Mouse (Mus musculus) G1E (cell line): ENCODE results near the gene Efs.

ENCODE experiments used
- CTCF ChIP-seq: IDR thresholded peaks from 2 replicates; pipeline ENCODE4 v1.5.1; 2012; ENCODE audit warnings: low read depth, low read length, inconsistent platforms, mixed read lengths
- GATA1 ChIP-seq: IDR thresholded peaks from 2 replicates; pipeline ENCODE4 v1.6.1; 2012; ENCODE audit warnings: borderline replicate concordance, low read length, inconsistent platforms, mixed read lengths
- GATA2 ChIP-seq: IDR thresholded peaks from 2 replicates; pipeline ENCODE4 v1.6.1; 2012; ENCODE audit warnings: low read depth, low read length, inconsistent platforms, borderline replicate concordance
- POLR2AphosphoS5 ChIP-seq: IDR thresholded peaks from 2 replicates; pipeline ENCODE4 v1.6.1; 2012; ENCODE audit warnings: low read depth, low read length, inconsistent platforms; ENCODE audit not compliant: insufficient replicate concordance
- TAL1 ChIP-seq: conservative IDR thresholded peaks from 2 replicates; pipeline ENCODE4 v1.6.1; 2012; ENCODE audit warnings: low read depth, low read length, inconsistent platforms, mixed read lengths

DNA sequence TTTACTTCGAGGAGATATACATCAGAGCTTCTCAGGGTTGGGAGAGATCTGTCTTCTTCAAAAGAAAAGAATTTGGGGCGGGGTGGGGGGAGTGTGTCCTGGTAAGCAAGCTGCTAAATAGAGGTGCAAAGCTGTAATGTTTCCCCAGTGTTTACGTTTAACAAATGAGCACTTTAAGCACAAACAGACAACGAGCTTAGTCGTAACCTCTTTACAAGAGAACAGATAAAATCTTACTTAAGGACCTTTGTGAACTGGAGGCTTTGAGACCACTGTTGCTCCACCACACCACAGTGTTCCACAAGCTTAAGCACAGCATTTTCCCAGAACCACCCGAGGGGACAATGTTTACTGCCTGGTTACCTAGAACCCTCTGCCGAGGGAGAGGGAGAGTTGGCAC is 1.4 kb upstream of the Efs start:
- TF ChIP-seq CTCF (no peak), GATA1 (no peak), TAL1 (no peak), POLR2AphosphoS5 (no peak), GATA2 (no peak)
